Mouse (Mus musculus): ENCODE results near the gene Sh3bgrl2.

Sh3bgrl2 gene

DNA sequence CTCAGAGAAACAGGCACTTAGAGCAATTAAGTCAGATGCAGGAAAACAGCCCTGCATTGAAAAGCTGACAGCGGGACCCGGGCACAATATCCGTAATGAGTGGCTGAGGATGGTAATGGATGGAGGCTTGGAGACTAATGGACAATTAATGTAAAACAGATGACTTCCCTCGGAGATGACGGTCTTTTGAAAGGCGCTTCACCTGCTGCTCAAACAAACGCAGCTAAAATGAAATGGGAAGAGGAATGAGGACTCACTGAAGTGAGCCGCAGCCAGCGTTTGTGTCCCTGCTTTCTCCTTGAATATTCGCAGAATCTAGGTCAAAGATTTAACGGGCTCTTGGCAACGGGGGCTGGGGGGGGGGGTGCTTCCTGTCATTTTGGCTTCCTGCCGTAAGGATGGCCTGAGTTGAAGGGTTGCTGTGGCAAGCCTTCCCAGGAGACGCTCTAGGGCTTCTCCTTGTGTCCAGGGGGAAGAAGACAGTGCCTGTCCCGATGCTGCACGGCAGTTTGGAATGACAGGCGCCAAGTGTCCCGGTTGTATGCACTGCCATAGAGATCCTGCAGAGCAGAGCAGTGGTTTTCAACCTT lies 138.5 kb downstream of the Sh3bgrl2 start:
- DNase-seq (ENCODE audit: low read depth) = no peak

DNA sequence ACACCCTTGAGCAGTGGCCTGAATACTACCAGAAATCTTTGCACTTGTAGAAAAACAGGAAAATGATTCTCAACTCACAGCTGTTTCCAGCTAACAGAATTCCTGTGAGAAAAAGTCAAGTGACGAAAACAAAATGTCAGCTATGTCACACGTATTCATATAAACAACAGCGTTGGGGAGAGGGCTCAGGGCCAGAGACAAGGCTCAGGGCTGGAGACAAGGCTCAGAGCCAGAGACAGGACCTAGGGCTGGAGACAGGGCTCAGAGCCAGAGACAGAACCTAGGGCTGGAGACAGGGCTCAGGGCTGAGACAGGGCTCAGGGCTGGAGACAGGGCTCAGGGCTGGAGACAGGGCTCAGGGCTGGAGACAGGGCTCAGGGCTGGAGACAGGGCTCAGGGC lies 139.8 kb downstream of the Sh3bgrl2 start:
- DNase-seq (ENCODE audit: low read depth) = no peak

Data from induced T-regulatory cell, adult 2 months (primary cell).